Mouse (Mus musculus) hindbrain, embryonic 13.5 days (tissue): ENCODE data around the gene Sumf1. TPM values are rescaled to one million over a fixed set of nuclear protein-coding genes. Genes with fewer than 3 reads are reported as not detected.
A peak's percentile ranks its signal among the peaks of the same experiment; 100 is the strongest.

Experiments used
- ATAC-seq: fragments of 200-750 bp; cut with Nextera tagmentation; 2 replicates; pipeline ENCODE4 v1.8.0; 2017; ENCODE audit warnings: moderate TSS enrichment; ENCODE audit not compliant: low FRiP score
- H3K27ac ChIP-seq: fragments of 300-500 bp; sonication (generic); 2 replicates; pipeline ENCODE4 v1.5.1; 2015; ENCODE audit warnings: inconsistent platforms, mild to moderate bottlenecking, moderate library complexity
- H3K27me3 ChIP-seq: fragments of 300-500 bp; sonication (generic); 2 replicates; pipeline ENCODE4 v1.6.1; 2015; ENCODE audit warnings: mild to moderate bottlenecking, inconsistent platforms
- H3K36me3 ChIP-seq: fragments of 300-500 bp; sonication (generic); 2 replicates; pipeline ENCODE4 v1.6.1; 2015; ENCODE audit warnings: mild to moderate bottlenecking, inconsistent platforms
- H3K4me1 ChIP-seq: fragments of 300-500 bp; sonication (generic); replicated peaks from 2 replicates; pipeline ENCODE4 v1.6.1; 2015; ENCODE audit warnings: inconsistent platforms
- H3K4me2 ChIP-seq: fragments of 300-500 bp; sonication (generic); 2 replicates; pipeline ENCODE4 v1.6.1; 2015; ENCODE audit warnings: inconsistent platforms, mild to moderate bottlenecking, moderate library complexity
- H3K4me3 ChIP-seq: fragments of 300-500 bp; sonication (generic); 2 replicates; pipeline ENCODE4 v1.5.1; 2015; ENCODE audit warnings: mild to moderate bottlenecking, inconsistent platforms
- H3K9ac ChIP-seq: fragments of 300-500 bp; sonication (generic); 2 replicates; pipeline ENCODE4 v1.6.1; 2015; ENCODE audit warnings: mild to moderate bottlenecking, inconsistent platforms
- H3K9me3 ChIP-seq: fragments of 300-500 bp; sonication (generic); 2 replicates; pipeline ENCODE4 v1.6.1; 2016; ENCODE audit warnings: inconsistent platforms
- WGBS: fragments of 180-500 bp; shearing (Covaris S2); methylation state at CpG from one replicate; pipeline ENCODE4 v1.1.7; 2015; 5-methylcytosine and 5-hydroxymethylcytosine counted together
- polyA plus RNA-seq: library from polyadenylated mRNA; unstranded; fragments of >200 nt; fragmentation: Nextera tagmentation; extraction: Ambion mirVana; gene quantifications from 2 replicates; pipeline ENCODE4 v1.2.1, GENCODE M21; 2015

The Sumf1 gene
- polyA plus RNA-seq, 1 experiment from 2014 or later = 11.7 TPM

GRCm38 (mm10) chr6:108164935-108165334, 20.4 kb downstream of the Sumf1 start:
- 78% methylated on average over 5 of the region's 5 CpGs for WGBS
- Histone ChIP-seq H3K9me3 (no peaks in the 10 kb centered on the region), H3K27ac (no peak overlapping the region), H3K27me3 (no peaks in the 10 kb centered on the region), H3K4me2 (no peak overlapping the region), H3K4me3 (no peak overlapping the region), H3K36me3 (peaks cover 3% of the 10 kb centered on the region; the same call in 1 of the 2 replicates), H3K4me1 (no peaks in the 10 kb centered on the region), H3K9ac (no peak overlapping the region)
- no peak for ATAC-seq

- Histone ChIP-seq H3K4me2 (no peak overlapping the region), H3K27me3 (no peaks in the 10 kb centered on the region)
- 70% methylated on average over 2 of the region's 2 CpGs for WGBS
These were observed 24.8 kb downstream of the Sumf1 start for GRCm38 (mm10) chr6:108160608-108161007.

GRCm38 (mm10) chr6:108156881-108157280, 28.5 kb downstream of the Sumf1 start:
- no peak for ATAC-seq
- Histone ChIP-seq H3K27me3 (no peaks in the 10 kb centered on the region), H3K4me3 (no peak overlapping the region), H3K36me3 (peaks cover 3% of the 10 kb centered on the region), H3K4me2 (no peak overlapping the region), H3K4me1 (no peaks in the 10 kb centered on the region), H3K9ac (no peak overlapping the region), H3K27ac (no peak overlapping the region), H3K9me3 (no peaks in the 10 kb centered on the region)
- WGBS = 25% methylated on average over 6 of the region's 6 CpGs

More at GRCm38 (mm10) chr6:108160608-108161007, 24.8 kb downstream of the Sumf1 start:
- H3K9ac ChIP-seq = no peak overlapping the region
- no peak overlapping the region for H3K4me3 ChIP-seq
- no peak for ATAC-seq
- no peaks in the 10 kb centered on the region for H3K9me3 ChIP-seq
- H3K27ac ChIP-seq = no peak overlapping the region
- H3K36me3 ChIP-seq = peaks cover 3% of the 10 kb centered on the region; the same call in 1 of the 2 replicates
- H3K4me1 ChIP-seq = no peaks in the 10 kb centered on the region

GRCm38 (mm10) chr6:108154243-108154642, 31.1 kb downstream of the Sumf1 start:
- Histone ChIP-seq H3K4me1 (no peaks in the 10 kb centered on the region), H3K4me2 (no peak overlapping the region), H3K36me3 (peaks cover 5% of the 10 kb centered on the region), H3K27me3 (no peaks in the 10 kb centered on the region), H3K4me3 (no peak overlapping the region), H3K9me3 (no peaks in the 10 kb centered on the region), H3K27ac (no peak overlapping the region), H3K9ac (no peak overlapping the region)
- WGBS = 90% methylated on average over 4 of the region's 4 CpGs
- no peak for ATAC-seq

- H3K9me3 ChIP-seq = no peaks in the 10 kb centered on the region
- 92% methylated on average over 9 of the region's 9 CpGs for WGBS
- no peak overlapping the region for H3K4me2 ChIP-seq
- no peaks in the 10 kb centered on the region for H3K27me3 ChIP-seq
- H3K4me3 ChIP-seq = no peak overlapping the region
- ATAC-seq = no peak
- peaks cover 5% of the 10 kb centered on the region for H3K36me3 ChIP-seq
- H3K9ac ChIP-seq = no peak overlapping the region
- no peaks in the 10 kb centered on the region for H3K4me1 ChIP-seq
- H3K27ac ChIP-seq = no peak overlapping the region
These were observed 32.6 kb downstream of the Sumf1 start for GRCm38 (mm10) chr6:108152661-108153269.

GRCm38 (mm10) chr6:108152081-108152480, 33.3 kb downstream of the Sumf1 start:
- Histone ChIP-seq H3K27me3 (no peaks in the 10 kb centered on the region), H3K4me1 (no peaks in the 10 kb centered on the region), H3K9me3 (no peaks in the 10 kb centered on the region), H3K4me2 (no peak overlapping the region), H3K27ac (no peak overlapping the region), H3K4me3 (no peak overlapping the region), H3K9ac (no peak overlapping the region), H3K36me3 (peaks cover 5% of the 10 kb centered on the region)
- ATAC-seq = no peak
- 85% methylated on average over 6 of the region's 6 CpGs for WGBS

GRCm38 (mm10) chr6:108149235-108149634, 36.1 kb downstream of the Sumf1 start:
- Histone ChIP-seq H3K4me3 (no peak overlapping the region), H3K4me1 (peaks cover 14% of the 10 kb centered on the region), H3K4me2 (no peak overlapping the region), H3K27me3 (no peaks in the 10 kb centered on the region), H3K27ac (no peak overlapping the region), H3K9me3 (no peaks in the 10 kb centered on the region), H3K9ac (no peak overlapping the region), H3K36me3 (peaks cover 5% of the 10 kb centered on the region)
- no peak for ATAC-seq
- 94% methylated on average over 4 of the region's 4 CpGs for WGBS

GRCm38 (mm10) chr6:108148435-108148834, 36.9 kb downstream of the Sumf1 start:
- no peaks in the 10 kb centered on the region for H3K9me3 ChIP-seq
- 51% methylated on average over 3 of the region's 3 CpGs for WGBS
- peaks cover 14% of the 10 kb centered on the region for H3K4me1 ChIP-seq
- ATAC-seq = no peak
- peaks cover 5% of the 10 kb centered on the region for H3K36me3 ChIP-seq
- no peaks in the 10 kb centered on the region for H3K27me3 ChIP-seq
- H3K4me3 ChIP-seq = no peak overlapping the region
- no peak overlapping the region for H3K9ac ChIP-seq
- H3K27ac ChIP-seq = no peak overlapping the region
- no peak overlapping the region for H3K4me2 ChIP-seq

GRCm38 (mm10) chr6:108146637-108147036, 38.7 kb downstream of the Sumf1 start:
- Histone ChIP-seq H3K9ac (no peak overlapping the region), H3K4me3 (no peak overlapping the region), H3K36me3 (peaks cover 1% of the 10 kb centered on the region; the same call in 1 of the 2 replicates), H3K9me3 (no peaks in the 10 kb centered on the region), H3K4me2 (no peak overlapping the region), H3K4me1 (peaks cover 14% of the 10 kb centered on the region), H3K27me3 (no peaks in the 10 kb centered on the region), H3K27ac (0 out of 2 replicates have a peak overlapping the region, but pooled peaks have one; percentile 62)
- 92% methylated on average over 4 of the region's 4 CpGs for WGBS
- no peak for ATAC-seq

GRCm38 (mm10) chr6:108145941-108146588, 39.3 kb downstream of the Sumf1 start:
- WGBS = 29% methylated on average over 7 of the region's 7 CpGs
- Histone ChIP-seq H3K4me3 (no peak overlapping the region), H3K27ac (0 out of 2 replicates have a peak overlapping the region, but pooled peaks have one; percentile 62), H3K9ac (no peak overlapping the region), H3K4me2 (no peak overlapping the region), H3K27me3 (no peaks in the 10 kb centered on the region), H3K36me3 (peaks cover 4% of the 10 kb centered on the region; the same call in 1 of the 2 replicates), H3K9me3 (no peaks in the 10 kb centered on the region), H3K4me1 (peaks cover 14% of the 10 kb centered on the region)
- peak; percentile 88 for ATAC-seq

GRCm38 (mm10) chr6:108145241-108145640, 40.1 kb downstream of the Sumf1 start:
- no peaks in the 10 kb centered on the region for H3K9me3 ChIP-seq
- 0 out of 2 replicates have a peak, but pooled peaks cover 4% of the 10 kb centered on the region for H3K36me3 ChIP-seq
- H3K27me3 ChIP-seq = no peaks in the 10 kb centered on the region
- 32% methylated on average over 3 of the region's 3 CpGs for WGBS
- peaks cover 14% of the 10 kb centered on the region for H3K4me1 ChIP-seq
- no peak overlapping the region for H3K9ac ChIP-seq
- H3K4me2 ChIP-seq = no peak overlapping the region
- no peak for ATAC-seq
- no peak overlapping the region for H3K4me3 ChIP-seq
- peak overlapping the region; percentile 35; the same call in 1 of the 2 replicates for H3K27ac ChIP-seq

- Histone ChIP-seq H3K9ac (no peak overlapping the region), H3K4me2 (no peak overlapping the region), H3K36me3 (peaks cover 4% of the 10 kb centered on the region; the same call in 1 of the 2 replicates), H3K4me3 (no peak overlapping the region), H3K9me3 (no peaks in the 10 kb centered on the region), H3K27me3 (no peaks in the 10 kb centered on the region), H3K27ac (no peak overlapping the region), H3K4me1 (peaks cover 14% of the 10 kb centered on the region)
- ATAC-seq = no peak
- 76% methylated on average over 4 of the region's 4 CpGs for WGBS
These were observed 42.6 kb downstream of the Sumf1 start for GRCm38 (mm10) chr6:108142796-108143195.
